Mouse (Mus musculus) lung, postnatal 4 days (tissue): ENCODE results near the gene Spata2.
A peak's percentile ranks its signal among the peaks of the same experiment; 100 is the strongest.

Experiments
- DNase-seq, 2 experiments: peaks; one replicate each; pipeline ENCODE4 v3.0.0; 2021

The Spata2 gene

GRCm38 (mm10) chr2:167508569-167508968, 15.9 kb upstream of the Spata2 start:
- no peak for DNase-seq

GRCm38 (mm10) chr2:167507719-167508385, 15.2 kb upstream of the Spata2 start:
- peak in 1 of 2 experiments; percentile 54 for DNase-seq

- no peak for DNase-seq
Measured at GRCm38 (mm10) chr2:167506546-167507260, 14.0 kb upstream of the Spata2 start.

DNA sequence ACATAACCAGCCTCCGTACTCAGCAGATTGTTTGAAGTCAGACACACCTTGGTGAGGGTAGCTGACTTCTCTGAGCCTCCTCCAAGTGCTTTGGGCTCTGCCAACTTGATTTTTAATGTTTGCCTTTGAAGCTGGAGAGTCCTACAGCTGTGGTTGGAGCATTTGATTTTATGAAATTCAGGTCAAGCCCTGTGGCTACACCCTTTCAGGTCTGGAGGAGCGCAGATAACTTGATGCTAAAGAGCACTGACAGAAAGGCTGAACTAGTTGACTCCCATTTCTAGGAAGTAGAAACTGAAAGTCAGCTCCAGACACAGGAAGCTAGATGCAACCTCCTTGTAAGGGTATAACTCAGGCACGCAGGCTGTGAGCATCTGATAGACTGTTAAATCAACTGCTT, 12.4 kb upstream of the Spata2 start:
- peak; percentile 61 to 63 for DNase-seq

DNA sequence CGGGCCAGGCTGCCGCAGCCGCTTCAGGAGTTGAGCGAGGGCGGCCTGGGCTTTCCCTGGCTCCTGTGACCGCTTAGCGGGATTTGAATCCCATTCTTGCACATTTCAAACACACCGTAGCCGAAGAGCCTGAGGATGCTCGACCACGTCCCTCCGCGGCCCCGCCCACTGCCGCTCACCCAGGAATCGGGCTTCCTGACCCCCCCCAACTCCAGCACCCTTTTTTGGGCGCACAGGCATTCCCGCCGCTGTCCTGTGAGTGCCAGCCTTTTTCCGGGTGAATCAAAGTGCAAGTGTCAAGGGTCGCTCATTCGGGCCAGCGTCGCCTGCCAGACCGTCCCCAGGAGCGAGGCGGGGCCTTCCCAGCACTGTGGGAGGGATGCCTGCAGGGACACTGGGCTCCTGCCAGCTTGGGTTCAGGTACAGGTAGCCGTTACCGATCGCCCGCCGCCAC, 11.2 kb upstream of the Spata2 start:
- peak; percentile 73 to 77 for DNase-seq

GRCm38 (mm10) chr2:167503253-167503895, 10.7 kb upstream of the Spata2 start:
- peak; percentile 91 to 94 for DNase-seq

DNA sequence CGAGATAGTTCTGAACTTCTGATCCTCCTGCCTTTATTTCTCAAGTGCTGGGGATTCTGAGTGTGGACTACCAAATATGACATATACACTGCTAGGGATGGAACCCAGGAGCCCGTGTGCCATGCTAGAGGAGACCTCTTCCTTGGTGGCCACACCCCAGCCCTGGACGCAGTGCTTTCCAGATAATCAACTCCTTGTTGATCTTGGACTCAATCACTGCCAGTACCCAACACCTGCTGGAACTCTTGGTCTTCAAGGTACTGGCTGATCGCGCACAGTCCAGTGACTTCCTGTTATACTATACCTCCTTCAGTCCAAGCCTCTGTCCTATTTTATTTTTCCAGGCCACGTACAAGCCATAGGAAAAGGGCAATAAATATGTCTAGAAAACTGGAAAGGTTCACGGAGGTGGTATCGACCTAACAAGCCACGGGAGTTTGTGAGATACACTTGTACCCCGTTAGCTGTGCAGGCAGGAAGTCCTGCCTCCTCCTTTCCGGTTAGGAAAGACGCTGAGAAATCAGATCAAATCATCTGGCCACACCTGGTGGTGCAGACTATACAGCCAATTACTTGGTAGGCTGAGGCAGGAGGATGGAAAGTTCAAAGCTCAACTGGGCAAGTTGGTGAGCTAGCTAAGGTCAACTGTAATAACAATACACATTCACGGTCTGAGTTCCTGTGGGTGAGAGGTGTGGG, 10.0 kb upstream of the Spata2 start:
- no peak for DNase-seq

- DNase-seq, result peak; percentile 29 to 75
Measured at GRCm38 (mm10) chr2:167497272-167497671, 4.6 kb upstream of the Spata2 start.

- no peak for DNase-seq
Measured at GRCm38 (mm10) chr2:167496437-167496836, 3.8 kb upstream of the Spata2 start.

GRCm38 (mm10) chr2:167491757-167492708, 654 bp downstream of the Spata2 start, which contains the start of gene Rnf114:
TSS of gene Rnf114 (plus strand) at chr2:167492645.
- DNase-seq, result peak; percentile 56 to 58

DNA sequence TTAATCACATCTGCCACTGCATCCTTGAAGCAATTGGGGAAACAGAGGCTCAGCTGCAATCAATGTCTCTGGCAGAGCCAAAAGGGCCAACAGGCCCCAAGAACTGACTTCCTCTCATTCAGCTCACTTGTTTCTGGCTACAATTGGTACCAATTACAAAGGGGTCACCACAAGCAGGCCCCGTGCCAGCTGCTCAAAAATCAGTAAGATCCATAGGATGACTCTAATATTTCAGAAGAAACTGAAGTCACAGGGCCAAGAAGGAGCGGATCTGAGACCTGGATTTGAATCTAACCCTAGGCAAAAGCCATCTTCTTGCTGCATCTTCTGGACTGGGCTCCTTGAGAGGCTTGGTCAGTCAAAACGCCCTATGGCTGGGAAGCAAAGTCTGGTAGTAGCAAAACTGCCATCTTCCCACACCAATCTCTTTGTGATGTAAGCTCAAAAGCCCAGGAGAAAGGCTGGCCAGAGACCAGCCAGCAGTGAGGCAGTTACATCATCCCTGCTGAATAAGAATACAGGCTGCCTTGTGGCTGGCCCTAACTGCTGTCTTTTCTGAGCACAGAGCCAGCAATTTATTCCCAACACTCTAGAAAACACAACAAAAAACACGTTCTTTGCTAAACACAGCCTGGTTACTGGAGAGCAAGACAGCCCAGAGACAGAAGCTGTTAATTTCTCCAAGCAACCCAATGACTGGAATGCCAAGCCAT, 1.7 kb downstream of the Spata2 start:
- DNase-seq, result no peak

DNA sequence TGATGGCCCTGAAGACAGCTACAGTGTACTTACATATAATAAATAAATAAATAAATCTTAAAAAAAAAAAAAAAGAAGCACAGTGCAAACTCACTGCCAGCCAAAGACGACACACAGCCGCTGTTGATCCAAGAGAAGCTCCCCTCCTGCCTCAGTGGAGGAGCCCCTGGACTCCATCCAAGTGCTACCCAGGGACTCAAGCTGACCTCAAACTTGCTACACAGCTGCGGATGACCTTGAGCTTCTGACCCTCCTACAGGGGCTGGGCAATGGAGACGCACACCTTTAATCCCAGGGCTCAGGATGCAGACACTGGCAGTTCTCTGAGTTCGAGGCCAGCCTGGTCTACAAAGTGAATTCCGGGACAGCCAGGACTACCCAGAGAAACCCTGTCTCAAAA, 4.7 kb downstream of the Spata2 start:
- no peak for DNase-seq

GRCm38 (mm10) chr2:167487551-167487950, 5.1 kb downstream of the Spata2 start:
- DNase-seq, result no peak

- DNase-seq, result no peak
Measured at GRCm38 (mm10) chr2:167486573-167486972, 6.1 kb downstream of the Spata2 start.

GRCm38 (mm10) chr2:167485501-167486377, 6.9 kb downstream of the Spata2 start:
- DNase-seq, result peak; percentile 51 to 61

DNA sequence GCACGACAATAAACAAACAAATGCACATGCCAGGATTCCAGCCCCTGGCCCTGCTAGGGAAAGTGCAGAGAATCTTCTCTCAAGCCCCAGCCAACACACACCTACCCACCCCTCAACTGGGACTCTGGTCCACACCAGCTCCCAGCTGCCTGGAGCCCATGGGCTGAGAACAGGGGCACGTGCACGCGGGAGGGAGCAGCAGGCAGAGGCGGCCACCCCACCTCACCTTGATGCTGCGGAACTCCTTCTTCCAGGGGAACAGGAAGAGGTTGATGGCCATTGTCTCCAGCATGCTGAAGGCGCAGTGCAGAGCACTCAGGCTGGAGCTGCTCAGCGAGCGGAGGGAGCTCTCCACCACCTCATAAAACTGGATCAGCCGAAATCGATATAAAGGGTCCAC, 7.8 kb downstream of the Spata2 start:
- DNase-seq, result no peak

DNA sequence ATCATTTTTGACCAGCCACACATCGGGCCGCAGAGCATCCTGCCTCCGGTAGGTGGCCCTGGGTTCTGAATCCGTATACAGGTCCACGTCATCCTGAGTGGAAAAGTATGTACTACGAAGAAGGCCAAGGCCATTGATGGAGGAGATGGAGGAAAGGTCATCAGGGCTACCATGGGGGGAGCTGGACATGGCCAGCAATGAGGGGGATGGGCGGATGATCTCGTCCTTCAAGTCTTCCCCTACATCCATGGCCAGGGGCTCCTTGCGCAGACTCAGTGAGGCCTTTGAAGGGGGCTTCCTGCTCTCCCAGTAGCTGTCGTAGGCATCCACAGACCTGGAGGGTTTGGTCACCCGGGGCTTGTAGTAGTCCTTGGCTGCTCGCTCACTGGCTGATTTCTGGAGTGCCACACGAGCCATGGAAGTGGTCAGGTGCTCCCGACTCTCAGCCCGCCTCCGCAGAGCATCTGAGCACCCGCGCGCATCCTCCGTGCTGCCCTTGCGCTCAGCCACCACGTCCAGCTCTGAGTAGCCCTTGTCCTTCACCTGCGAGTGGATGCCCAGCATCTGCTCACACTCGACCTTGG, 8.8 kb downstream of the Spata2 start:
- no peak for DNase-seq

GRCm38 (mm10) chr2:167483081-167483826, 9.4 kb downstream of the Spata2 start:
- DNase-seq, result no peak

DNA sequence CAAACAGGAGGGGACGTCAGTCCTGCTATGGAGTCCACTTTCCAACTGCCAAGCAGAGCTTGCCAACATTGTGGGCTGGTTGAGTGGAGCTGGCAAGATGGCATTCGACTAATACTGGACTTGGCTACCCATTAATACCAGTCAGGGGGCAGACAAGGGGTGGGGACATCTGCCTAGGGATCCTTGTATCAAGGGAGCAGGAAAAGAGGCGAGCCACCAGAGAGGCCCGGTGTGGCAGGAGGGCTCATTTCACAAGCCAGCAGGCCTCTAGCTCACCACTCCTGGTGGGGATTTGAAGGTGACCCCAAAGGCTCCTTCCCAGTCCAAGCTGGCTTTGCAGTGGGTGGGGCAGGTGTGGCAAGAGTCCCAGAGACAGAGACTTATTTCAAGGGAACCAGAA, 10.0 kb downstream of the Spata2 start:
- DNase-seq, result no peak
